Mouse (Mus musculus): ENCODE data around the gene Spns2. TPM values are rescaled to one million over a fixed set of nuclear protein-coding genes. Genes with fewer than 3 reads are reported as not detected.

The Spns2 gene
- total RNA-seq, 2 experiments from 2014 or later, result 58.0 to 58.3 TPM

Other genes starting within 250 kb of the Spns2 start
- gene Slc13a5, start 222.7 kb downstream of the Spns2 start, total RNA-seq (2021), result 10 to 100 TPM; 18.0 to 19.6 TPM
- 1 to 10 TPM; 3.9 TPM for gene Xaf1, start 188.3 kb downstream of the Spns2 start, total RNA-seq (2021)
- gene Fbxo39, start 175.5 kb downstream of the Spns2 start, total RNA-seq (2021), result not detected
- 1 to 10 TPM; 2.1 to 2.6 TPM for gene Tekt1, start 127.5 kb downstream of the Spns2 start, total RNA-seq (2021)
- 1 to 10 TPM in 1 of 2 experiments, under 1 TPM in 1; 0.96 to 1.4 TPM for gene Smtnl2, start 78.2 kb downstream of the Spns2 start, total RNA-seq (2021)
- gene Ggt6, start 54.4 kb downstream of the Spns2 start, total RNA-seq (2021), result not detected
- 10 to 100 TPM; 49.4 to 54.6 TPM for gene Mybbp1a, start 48.5 kb downstream of the Spns2 start, total RNA-seq (2021)
- under 1 TPM; 0.25 to 0.34 TPM for gene Spns3, start 60.6 kb upstream of the Spns2 start, total RNA-seq (2021)
- 10 to 100 TPM; 54.5 to 55.3 TPM for gene Ube2g1, start 117.4 kb upstream of the Spns2 start, total RNA-seq (2021)
- gene Ankfy1, start 200.1 kb upstream of the Spns2 start, total RNA-seq (2021), result 10 to 100 TPM; 32.5 to 34.0 TPM